Mouse (Mus musculus) bone marrow, adult 2 months (tissue): ENCODE measurements around the gene Large1.

Experiments used
- CTCF ChIP-seq: fragments of 200-500 bp; IDR thresholded peaks from 2 replicates; pipeline ENCODE4 v1.5.1; 2011; ENCODE audit warnings: low read length, control low read depth; ENCODE audit not compliant: control insufficient read depth, insufficient read depth
- POLR2A ChIP-seq: fragments of 200-500 bp; IDR thresholded peaks from 2 replicates; pipeline ENCODE4 v1.6.1; 2011; ENCODE audit warnings: low read depth, mild to moderate bottlenecking, control low read depth, low read length, borderline replicate concordance; ENCODE audit not compliant: control insufficient read depth

DNA sequence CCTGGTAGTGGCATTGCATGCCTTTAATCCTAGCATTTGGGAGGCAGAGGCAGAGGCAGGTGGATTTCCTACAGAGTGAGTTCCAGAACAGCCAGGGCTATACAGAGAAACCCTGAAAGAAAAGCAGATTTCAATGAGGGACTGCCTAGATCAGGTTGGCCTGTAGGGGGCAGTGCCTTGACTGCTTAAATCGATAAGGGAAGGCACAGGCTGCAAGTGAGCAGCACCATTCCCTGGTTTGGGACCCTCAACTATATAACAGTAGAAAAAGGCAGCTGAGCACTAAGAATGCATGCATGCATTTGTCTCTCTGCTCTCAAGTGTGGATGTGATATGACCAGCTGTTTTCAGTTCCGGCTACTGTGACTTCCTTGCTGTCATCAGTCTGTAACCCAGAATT is 349.5 kb downstream of the Large1 start:
- TF ChIP-seq POLR2A (no peak), CTCF (peak; percentile 37; the same call in 1 of the 2 replicates)
